Mouse (Mus musculus): ENCODE data around the gene Gm12216.

- TF ChIP-seq CTCF (IDR thresholded peaks at IDR 0.05; ENCODE audit: low read depth, low read length) = no peak
- no peak for TF ChIP-seq POLR2A (IDR thresholded peaks at IDR 0.05; ENCODE audit: extremely low read depth, insufficient read depth, low read length)
Observed at GRCm38 (mm10) chr11:53803093-53803492, 56.0 kb downstream of the Gm12216 start.

Measured in liver, adult 2 months (tissue).